ENCODE assay signal across 19 mouse cellular contexts in genomic region chr16:95941575-95941974, GRCm38 (mm10).
"Had no signal": no experiment of that assay in that cellular context is flagged by ENCODE, and none has a peak within 500 bp of the region (broad histone marks: within the 10 kb centered on the region; RNA-seq: fewer than 3 reads in every experiment).

No protein-coding gene starts in this region.

- H3K4me1 ChIP-seq: liver, embryonic 15.5 days; midbrain, embryonic 12.5 days; midbrain, embryonic 15.5 days had no signal

- H3K36me3 ChIP-seq: liver, embryonic 13.5 days; liver, embryonic 15.5 days; lung, embryonic 15.5 days; midbrain, embryonic 12.5 days; midbrain, embryonic 15.5 days; neural tube, embryonic 13.5 days; neural tube, embryonic 15.5 days had no signal

- DNase-seq: liver, embryonic 13.5 days; liver, postnatal 0 days; lung, adult 2 months; lung, postnatal 14 days; lung, postnatal 36 days; right cerebral cortex, postnatal 14 days; right cerebral cortex, postnatal 4 days; spleen, adult 18-20 months; thymus, adult 18-20 months; thymus, postnatal 14 days; thymus, postnatal 36 days had no signal

- H3K9me3 ChIP-seq: liver, embryonic 15.5 days; lung, embryonic 15.5 days; neural tube, embryonic 15.5 days had no signal

- ATAC-seq: liver, postnatal 0 days; lung, postnatal 0 days; midbrain, embryonic 15.5 days had no signal

- H3K4me3 ChIP-seq: liver, embryonic 13.5 days; liver, embryonic 15.5 days; lung, embryonic 15.5 days; midbrain, embryonic 12.5 days; midbrain, embryonic 15.5 days; neural tube, embryonic 13.5 days; neural tube, embryonic 15.5 days had no signal

- H3K4me2 ChIP-seq: liver, embryonic 13.5 days; liver, embryonic 15.5 days; lung, embryonic 15.5 days; midbrain, embryonic 12.5 days; midbrain, embryonic 15.5 days; neural tube, embryonic 13.5 days; neural tube, embryonic 15.5 days had no signal

- H3K9ac ChIP-seq: liver, embryonic 13.5 days; liver, embryonic 15.5 days; liver, postnatal 0 days; lung, embryonic 15.5 days; midbrain, embryonic 12.5 days; midbrain, embryonic 15.5 days; neural tube, embryonic 13.5 days; neural tube, embryonic 15.5 days had no signal

- H3K27me3 ChIP-seq: liver, embryonic 13.5 days; liver, embryonic 15.5 days; lung, embryonic 15.5 days; midbrain, embryonic 15.5 days; neural tube, embryonic 13.5 days; neural tube, embryonic 15.5 days had no signal

- H3K27ac ChIP-seq: liver, embryonic 13.5 days; liver, embryonic 15.5 days; lung, embryonic 15.5 days; macrophage; midbrain, embryonic 12.5 days; midbrain, embryonic 15.5 days; neural tube, embryonic 13.5 days; neural tube, embryonic 15.5 days had no signal
